Mouse (Mus musculus) spleen, adult 2 months (tissue): ENCODE results near the gene Atg4a-ps.

Source experiments
- CTCF ChIP-seq: fragments of 200-500 bp; IDR thresholded peaks from 2 replicates; pipeline ENCODE4 v1.5.1; 2011; ENCODE audit warnings: mild to moderate bottlenecking, inconsistent platforms; ENCODE audit not compliant: insufficient read depth, insufficient read length, insufficient replicate concordance; ENCODE audit errors: extremely low read depth
- POLR2A ChIP-seq: fragments of 200-500 bp; IDR thresholded peaks from 2 replicates; pipeline ENCODE4 v1.6.1; 2011; ENCODE audit warnings: low read depth, low read length, inconsistent platforms

DNA sequence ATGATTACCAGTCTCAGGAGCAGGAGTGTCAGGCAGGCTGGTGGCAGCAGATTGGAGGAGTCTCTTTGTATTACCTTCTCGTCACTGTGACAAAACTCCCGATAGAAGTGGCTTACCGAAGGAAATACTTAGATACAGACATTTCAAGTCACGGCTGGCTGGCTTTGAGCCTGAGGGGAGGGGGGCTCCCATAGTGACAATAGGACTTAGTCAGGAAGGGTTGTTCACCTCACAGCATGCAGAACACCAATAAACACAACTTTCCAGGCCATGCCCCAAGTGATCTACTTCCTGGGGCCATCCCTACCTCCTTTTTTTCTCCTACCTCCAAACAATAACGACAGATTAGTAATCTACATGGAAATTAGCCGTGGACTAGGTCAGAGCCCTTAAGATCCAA is 32.9 kb upstream of the Atg4a-ps start:
- TF ChIP-seq CTCF (no peak), POLR2A (no peak)
